Mouse (Mus musculus): ENCODE results near the gene Plekha6. TPM values are rescaled to one million over a fixed set of nuclear protein-coding genes. Genes with fewer than 3 reads are reported as not detected.

The Plekha6 gene
- polyA plus RNA-seq, 1 experiment from 2014 or later: 17.4 TPM

DNA sequence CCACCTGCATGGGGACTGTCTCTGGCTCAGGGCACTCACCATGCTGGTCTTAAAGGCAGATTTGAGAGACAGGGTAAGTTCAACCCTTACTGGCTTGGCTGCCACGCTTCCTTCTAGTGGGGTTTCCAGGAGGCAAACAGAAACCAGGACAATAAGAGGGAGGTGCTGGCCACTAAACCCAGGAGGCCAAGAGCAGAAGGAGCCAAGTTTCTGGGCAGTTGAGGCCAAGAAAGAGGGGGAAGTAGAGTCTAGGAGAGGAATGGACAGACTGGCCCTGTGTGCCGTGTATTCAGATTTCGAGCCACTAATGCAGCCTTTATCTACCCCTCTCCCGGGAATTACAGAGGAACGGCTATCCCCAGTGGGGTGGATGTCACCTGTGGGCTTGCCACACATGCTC is 83.2 kb downstream of the Plekha6 start:
- 82% methylated on average over 5 of the region's 5 CpGs for WGBS
- Histone ChIP-seq H3K4me3 (peak overlapping the region; percentile 41; the same call in 1 of the 2 replicates), H3K9me3 (no peaks in the 10 kb centered on the region), H3K27ac (peak overlapping the region; percentile 89), H3K36me3 (no peaks in the 10 kb centered on the region), H3K27me3 (ENCODE audit: insufficient read depth, poor library complexity, severe bottlenecking) (peaks cover 4% of the 10 kb centered on the region; the same call in 1 of the 2 replicates), H3K4me1 (replicated peaks) (peaks cover 53% of the 10 kb centered on the region)
- no peak for DNase-seq (ENCODE audit: low spot score)

DNA sequence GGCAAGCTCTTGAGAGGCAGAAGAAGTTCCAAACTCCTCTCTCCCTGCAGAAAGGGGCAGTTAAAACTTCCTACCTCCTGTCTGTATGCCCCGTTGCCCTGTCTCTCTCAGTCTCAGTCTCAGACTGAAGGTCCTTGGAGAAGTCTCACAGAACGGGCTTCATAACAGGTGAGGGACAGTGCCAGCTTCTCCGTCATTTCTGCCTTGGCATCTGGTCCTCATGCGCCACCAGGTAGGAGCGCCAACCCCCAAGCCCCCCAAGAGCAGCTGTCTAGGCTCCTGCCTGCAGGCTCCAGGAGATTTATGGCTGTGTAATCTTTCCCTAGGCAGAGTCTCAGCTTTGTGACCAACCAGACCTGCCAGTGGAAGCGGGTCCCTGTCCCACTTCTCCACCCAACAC is 86.8 kb downstream of the Plekha6 start:
- Histone ChIP-seq H3K36me3 (no peaks in the 10 kb centered on the region), H3K4me3 (no peak overlapping the region), H3K27ac (no peak overlapping the region), H3K9me3 (no peaks in the 10 kb centered on the region), H3K27me3 (ENCODE audit: insufficient read depth, poor library complexity, severe bottlenecking) (peaks cover 6% of the 10 kb centered on the region), H3K4me1 (replicated peaks) (peaks cover 74% of the 10 kb centered on the region)
- 89% methylated on average over 6 of the region's 6 CpGs for WGBS
- no peak for DNase-seq (ENCODE audit: low spot score)

DNA sequence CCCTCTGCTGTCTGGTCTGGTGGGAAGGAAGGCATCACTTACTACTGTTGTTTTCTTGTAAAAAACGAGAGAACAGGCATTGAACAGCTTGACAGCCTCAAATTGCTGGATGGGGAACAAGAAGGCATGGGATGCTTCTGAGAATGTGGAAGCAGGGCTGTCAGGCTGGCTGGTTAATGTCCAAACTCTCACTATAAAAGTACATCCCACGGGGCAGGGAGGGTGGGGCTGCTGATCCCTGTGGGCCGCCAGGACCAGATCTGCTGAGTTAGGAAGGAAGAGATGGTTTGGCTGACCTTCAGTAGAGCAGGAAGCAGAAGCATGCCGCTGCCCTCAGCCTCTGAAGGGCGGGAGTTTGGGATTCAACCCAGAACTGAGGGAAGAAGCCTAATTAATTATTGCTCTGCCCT is 87.6 kb downstream of the Plekha6 start:
- no peak for DNase-seq (ENCODE audit: low spot score)
- Histone ChIP-seq H3K27ac (peak overlapping the region; percentile 53; the same call in 1 of the 2 replicates), H3K36me3 (no peaks in the 10 kb centered on the region), H3K4me1 (replicated peaks) (peaks cover 74% of the 10 kb centered on the region), H3K9me3 (no peaks in the 10 kb centered on the region), H3K4me3 (no peak overlapping the region), H3K27me3 (ENCODE audit: insufficient read depth, poor library complexity, severe bottlenecking) (peaks cover 10% of the 10 kb centered on the region)
- 41% methylated on average over 5 of the region's 5 CpGs for WGBS

DNA sequence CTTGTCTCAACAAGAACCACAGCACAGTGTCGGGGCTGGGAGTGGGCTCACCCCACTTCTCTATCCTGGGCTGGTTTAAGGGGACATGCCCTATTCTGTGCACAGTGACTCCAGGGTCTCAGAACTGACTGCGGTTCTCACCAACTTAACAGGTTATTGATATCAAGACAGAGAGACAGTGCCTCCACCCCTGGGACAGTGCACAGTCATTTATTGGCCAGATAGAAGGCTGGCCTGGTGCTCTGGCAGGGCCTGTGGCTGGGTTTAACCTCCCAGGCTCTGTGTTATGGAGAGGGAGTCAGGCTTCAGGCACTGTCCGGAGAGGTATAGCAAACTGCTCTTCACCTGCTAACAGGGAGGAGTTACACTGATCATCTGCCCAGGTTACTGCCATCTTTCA is 88.2 kb downstream of the Plekha6 start:
- WGBS: 85% methylated on average over 3 of the region's 3 CpGs
- Histone ChIP-seq H3K27ac (peak overlapping the region; percentile 53; the same call in 1 of the 2 replicates), H3K9me3 (no peaks in the 10 kb centered on the region), H3K36me3 (no peaks in the 10 kb centered on the region), H3K4me3 (no peak overlapping the region), H3K4me1 (replicated peaks) (peaks cover 72% of the 10 kb centered on the region), H3K27me3 (ENCODE audit: insufficient read depth, poor library complexity, severe bottlenecking) (peaks cover 11% of the 10 kb centered on the region)
- no peak for DNase-seq (ENCODE audit: low spot score)

DNA sequence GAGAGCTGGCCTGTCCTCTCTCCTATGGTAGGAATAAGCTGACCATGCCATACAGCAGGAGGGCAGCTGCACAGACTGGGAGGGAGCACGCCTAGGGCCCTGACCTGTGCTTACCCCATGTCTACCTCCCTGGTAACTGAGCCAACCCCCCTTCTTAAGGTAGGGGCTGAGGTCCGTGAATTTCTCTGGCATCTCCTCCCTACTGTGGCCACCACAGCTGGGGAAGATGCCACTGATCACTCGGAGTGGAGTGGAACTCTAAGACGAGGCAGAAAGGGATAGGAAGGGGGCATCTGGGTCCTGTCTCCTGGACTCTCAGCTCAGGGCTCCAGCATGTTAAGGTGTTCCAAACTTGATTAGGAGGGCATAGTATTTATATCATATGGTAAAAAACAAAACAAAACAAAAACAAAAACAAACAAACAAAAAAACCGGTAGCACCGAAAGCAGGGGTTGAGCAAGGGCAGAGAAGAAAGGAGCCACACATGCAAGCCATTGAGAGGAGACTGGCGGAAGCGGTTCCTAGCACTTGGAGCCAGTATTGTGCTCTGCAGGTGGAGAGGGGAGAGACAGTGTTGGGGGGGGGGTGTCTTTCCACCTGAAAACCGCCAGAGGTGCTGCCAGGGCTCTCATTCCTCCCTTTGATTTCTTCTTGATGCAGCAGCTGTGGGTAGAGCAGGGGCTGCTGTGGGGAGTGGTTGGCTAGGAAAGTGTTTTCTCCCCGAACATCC is 89.0 kb downstream of the Plekha6 start:
- Histone ChIP-seq H3K36me3 (no peaks in the 10 kb centered on the region), H3K4me3 (no peak overlapping the region), H3K9me3 (no peaks in the 10 kb centered on the region), H3K4me1 (replicated peaks) (peaks cover 67% of the 10 kb centered on the region), H3K27ac (peak overlapping the region; percentile 62), H3K27me3 (ENCODE audit: insufficient read depth, poor library complexity, severe bottlenecking) (peaks cover 11% of the 10 kb centered on the region)
- 57% methylated on average over 10 of the region's 10 CpGs for WGBS
- no peak for DNase-seq (ENCODE audit: low spot score)

DNA sequence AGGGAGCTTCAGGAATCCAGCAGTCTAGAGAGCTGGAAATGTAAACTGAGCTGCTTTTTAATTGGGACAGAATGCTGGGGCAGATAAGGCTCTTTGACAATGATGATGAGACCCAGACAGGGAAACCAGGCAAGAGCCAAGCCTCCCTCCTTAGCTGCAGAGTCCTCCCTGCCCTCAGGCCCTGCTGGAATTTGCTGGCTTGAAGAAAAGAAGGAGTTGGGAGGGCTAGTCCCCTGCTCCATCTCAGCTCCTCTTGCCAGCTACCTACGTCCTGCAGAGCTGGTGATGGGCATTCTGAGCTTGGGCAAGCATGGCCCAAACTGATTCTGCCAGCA is 89.5 kb downstream of the Plekha6 start:
- peaks cover 11% of the 10 kb centered on the region for H3K27me3 ChIP-seq (ENCODE audit: insufficient read depth, poor library complexity, severe bottlenecking)
- H3K9me3 ChIP-seq: no peaks in the 10 kb centered on the region
- peak overlapping the region; percentile 62 for H3K27ac ChIP-seq
- no peaks in the 10 kb centered on the region for H3K36me3 ChIP-seq
- H3K4me1 ChIP-seq (replicated peaks): peaks cover 72% of the 10 kb centered on the region
- H3K4me3 ChIP-seq: no peak overlapping the region
- 55% methylated on average over 1 of the region's 1 CpGs for WGBS
- no peak for DNase-seq (ENCODE audit: low spot score)

DNA sequence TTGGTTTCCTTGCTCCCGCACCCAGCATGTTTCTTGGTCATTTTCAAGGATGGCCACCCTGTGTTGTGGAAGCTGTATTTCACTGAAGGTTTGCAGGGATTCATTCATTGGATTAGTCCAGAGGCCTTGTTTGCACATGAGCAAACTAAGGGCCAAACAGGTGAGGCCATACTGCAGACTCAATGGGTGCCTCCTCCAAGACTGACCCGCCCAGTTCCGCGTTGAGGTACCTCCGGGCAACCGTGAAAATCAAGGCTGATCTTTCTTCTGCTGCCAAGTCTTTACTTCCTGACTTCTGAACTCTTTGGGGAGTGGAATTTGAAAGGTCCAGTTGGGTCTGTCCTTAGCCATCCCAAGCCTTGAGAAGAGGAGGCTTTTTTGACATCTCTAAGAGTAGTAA is 90.2 kb downstream of the Plekha6 start:
- H3K27ac ChIP-seq: no peak overlapping the region
- no peaks in the 10 kb centered on the region for H3K36me3 ChIP-seq
- H3K9me3 ChIP-seq: no peaks in the 10 kb centered on the region
- peaks cover 11% of the 10 kb centered on the region for H3K27me3 ChIP-seq (ENCODE audit: insufficient read depth, poor library complexity, severe bottlenecking)
- H3K4me1 ChIP-seq (replicated peaks): peaks cover 75% of the 10 kb centered on the region
- H3K4me3 ChIP-seq: no peak overlapping the region
- 89% methylated on average over 6 of the region's 6 CpGs for WGBS
- DNase-seq (ENCODE audit: low spot score): no peak

DNA sequence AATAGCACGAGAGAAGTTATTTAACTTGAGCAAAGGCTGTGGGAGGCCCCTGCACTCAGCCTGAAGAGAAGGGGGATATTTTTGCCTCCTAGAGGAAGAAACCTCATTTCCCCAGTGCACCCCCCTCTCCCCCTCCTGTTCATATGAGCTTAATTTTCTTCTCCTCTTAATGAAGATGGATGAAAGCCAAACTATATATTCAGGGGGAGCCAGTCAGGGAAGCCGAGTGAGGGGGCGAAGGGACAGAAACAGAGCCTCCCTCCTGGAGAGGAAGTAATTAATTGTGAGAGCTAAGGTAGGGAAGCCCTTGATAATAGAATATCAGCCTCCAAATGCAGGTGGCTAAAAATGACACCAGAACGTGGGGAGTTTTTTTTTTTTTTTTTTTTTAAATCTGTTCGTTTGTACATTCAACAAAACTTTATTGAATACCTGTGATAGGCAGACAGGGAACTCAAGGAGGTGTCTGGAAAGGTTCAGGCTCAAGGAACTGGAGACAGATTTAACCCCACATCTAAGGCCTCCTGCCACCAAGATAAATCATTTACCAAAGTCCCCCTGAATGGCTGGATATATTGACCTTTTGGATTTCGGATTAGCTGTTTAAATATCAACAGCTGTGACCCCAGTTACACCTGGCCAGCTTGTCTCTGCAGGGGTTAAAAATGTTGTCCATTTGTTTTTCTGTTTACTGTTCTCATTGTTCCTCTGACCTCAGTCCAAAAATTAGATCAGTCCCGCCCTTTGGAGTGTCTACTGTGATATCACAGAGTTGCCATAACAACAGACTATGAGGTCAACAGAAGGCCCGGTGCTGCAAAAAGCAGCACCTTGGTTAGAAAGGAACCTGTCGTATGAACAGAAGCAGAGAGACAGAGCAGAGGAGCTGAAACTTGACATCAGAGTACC is 91.1 kb downstream of the Plekha6 start:
- Histone ChIP-seq H3K36me3 (peaks cover 6% of the 10 kb centered on the region), H3K27me3 (ENCODE audit: insufficient read depth, poor library complexity, severe bottlenecking) (peaks cover 11% of the 10 kb centered on the region), H3K9me3 (no peaks in the 10 kb centered on the region), H3K27ac (peak overlapping the region; percentile 31; the same call in 1 of the 2 replicates), H3K4me1 (replicated peaks) (peaks cover 75% of the 10 kb centered on the region), H3K4me3 (no peak overlapping the region)
- WGBS: 65% methylated on average over 9 of the region's 9 CpGs
- no peak for DNase-seq (ENCODE audit: low spot score)

DNA sequence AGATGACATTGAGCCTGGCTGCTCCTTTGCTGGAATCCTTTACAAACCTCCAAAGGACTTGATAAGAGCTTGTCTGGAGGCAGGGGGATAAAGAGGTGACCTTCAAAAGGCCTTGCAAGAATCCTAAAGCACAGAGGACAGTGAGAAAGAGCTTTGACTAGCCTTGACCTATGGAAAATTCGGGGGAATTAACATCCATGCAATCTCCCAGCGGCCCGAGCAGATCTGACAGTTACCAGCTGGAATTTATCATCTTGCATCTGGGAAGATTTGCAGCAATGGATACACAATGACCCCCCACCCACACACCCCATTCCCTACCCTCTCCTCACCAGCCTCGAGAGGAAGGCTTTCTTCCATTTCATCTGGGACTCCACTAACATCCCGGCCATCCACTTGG is 91.8 kb downstream of the Plekha6 start:
- Histone ChIP-seq H3K27me3 (ENCODE audit: insufficient read depth, poor library complexity, severe bottlenecking) (peaks cover 11% of the 10 kb centered on the region), H3K36me3 (peaks cover 13% of the 10 kb centered on the region), H3K27ac (no peak overlapping the region), H3K4me3 (no peak overlapping the region), H3K9me3 (no peaks in the 10 kb centered on the region), H3K4me1 (replicated peaks) (peaks cover 73% of the 10 kb centered on the region)
- 62% methylated on average over 5 of the region's 5 CpGs for WGBS
- DNase-seq (ENCODE audit: low spot score): no peak

DNA sequence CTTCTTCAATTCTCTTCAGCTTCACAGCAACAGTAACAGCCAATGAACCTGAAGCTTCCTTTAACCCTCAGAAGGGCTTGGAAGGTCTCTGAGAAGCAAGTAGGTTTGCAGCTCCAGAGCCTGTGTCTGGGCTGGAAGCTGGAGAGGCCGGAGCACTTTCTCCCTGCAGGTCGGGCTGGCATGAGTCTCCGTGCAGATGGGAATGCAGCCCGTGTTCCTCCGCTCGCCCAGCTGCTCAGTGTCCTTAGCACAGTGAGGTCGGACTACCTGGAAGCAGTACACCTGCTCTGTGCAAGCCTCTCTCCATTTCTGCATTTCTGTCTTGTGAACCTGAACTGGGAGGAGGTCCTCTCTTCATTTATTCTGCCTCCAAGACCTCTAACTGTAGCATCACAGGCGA is 92.3 kb downstream of the Plekha6 start:
- H3K36me3 ChIP-seq: peaks cover 17% of the 10 kb centered on the region
- WGBS: 79% methylated on average over 8 of the region's 8 CpGs
- H3K9me3 ChIP-seq: no peaks in the 10 kb centered on the region
- peaks cover 11% of the 10 kb centered on the region for H3K27me3 ChIP-seq (ENCODE audit: insufficient read depth, poor library complexity, severe bottlenecking)
- peak overlapping the region; percentile 9; the same call in 1 of the 2 replicates for H3K27ac ChIP-seq
- no peak overlapping the region for H3K4me3 ChIP-seq
- H3K4me1 ChIP-seq (replicated peaks): peaks cover 67% of the 10 kb centered on the region
- no peak for DNase-seq (ENCODE audit: low spot score)

DNA sequence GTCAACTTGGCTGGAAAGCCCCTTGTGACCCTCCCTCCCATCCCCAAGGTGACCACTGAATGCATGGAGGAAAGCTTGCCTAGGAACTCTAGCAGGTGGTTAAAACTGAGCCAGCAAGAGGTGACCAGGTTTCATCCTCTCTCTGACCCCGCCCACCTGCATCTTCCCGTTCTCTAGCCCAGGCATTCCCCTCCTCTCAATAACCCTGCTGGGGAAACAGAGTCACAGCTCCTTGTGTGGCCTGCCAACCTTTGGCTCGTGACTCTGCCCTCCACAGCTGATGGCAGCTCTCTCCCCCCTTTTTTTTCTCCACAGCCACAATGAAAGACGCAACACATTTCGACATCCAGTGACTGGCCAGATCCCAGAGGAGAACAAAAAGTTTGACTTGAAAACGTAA is 94.7 kb downstream of the Plekha6 start:
- whole genome bisulfite sequencing: 70% methylated on average over 6 of the region's 6 CpGs
- no peak overlapping the region for H3K27ac ChIP-seq
- H3K36me3 ChIP-seq: peaks cover 39% of the 10 kb centered on the region

DNA sequence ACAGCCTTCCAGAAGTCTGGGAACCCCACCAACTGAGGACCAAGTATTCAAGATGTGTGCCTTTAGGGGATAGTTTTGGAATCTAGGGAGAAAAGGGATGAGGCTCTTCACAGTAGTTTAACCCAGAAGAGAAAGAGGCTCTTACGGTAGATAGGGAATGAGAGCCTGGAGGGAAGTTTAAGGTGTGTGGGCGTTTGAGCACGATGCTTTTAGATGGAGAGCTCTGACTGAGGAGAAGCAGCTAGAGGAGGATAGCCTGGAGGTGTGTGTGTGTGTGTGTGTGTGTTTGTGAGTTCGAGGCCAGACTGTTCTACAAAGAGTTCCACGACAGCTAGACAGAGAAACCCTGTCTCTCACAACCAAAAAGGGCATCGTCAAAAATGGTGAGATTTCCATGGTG is 98.6 kb downstream of the Plekha6 start:
- 89% methylated on average over 6 of the region's 6 CpGs for WGBS
- peaks cover 69% of the 10 kb centered on the region for H3K36me3 ChIP-seq
- peaks cover 42% of the 10 kb centered on the region for H3K4me1 ChIP-seq (replicated peaks)
- no peak overlapping the region for H3K27ac ChIP-seq
- H3K27me3 ChIP-seq (ENCODE audit: insufficient read depth, poor library complexity, severe bottlenecking): no peaks in the 10 kb centered on the region
- no peak for DNase-seq (ENCODE audit: low spot score)
- H3K9me3 ChIP-seq: no peaks in the 10 kb centered on the region
- no peak overlapping the region for H3K4me3 ChIP-seq

More for the DNA sequence above, 94.7 kb downstream of the Plekha6 start:
- Histone ChIP-seq H3K27me3 (ENCODE audit: insufficient read depth, poor library complexity, severe bottlenecking) (peaks cover 5% of the 10 kb centered on the region), H3K9me3 (no peaks in the 10 kb centered on the region), H3K4me1 (replicated peaks) (peaks cover 47% of the 10 kb centered on the region), H3K4me3 (no peak overlapping the region)
- DNase-seq (ENCODE audit: low spot score): no peak

DNA sequence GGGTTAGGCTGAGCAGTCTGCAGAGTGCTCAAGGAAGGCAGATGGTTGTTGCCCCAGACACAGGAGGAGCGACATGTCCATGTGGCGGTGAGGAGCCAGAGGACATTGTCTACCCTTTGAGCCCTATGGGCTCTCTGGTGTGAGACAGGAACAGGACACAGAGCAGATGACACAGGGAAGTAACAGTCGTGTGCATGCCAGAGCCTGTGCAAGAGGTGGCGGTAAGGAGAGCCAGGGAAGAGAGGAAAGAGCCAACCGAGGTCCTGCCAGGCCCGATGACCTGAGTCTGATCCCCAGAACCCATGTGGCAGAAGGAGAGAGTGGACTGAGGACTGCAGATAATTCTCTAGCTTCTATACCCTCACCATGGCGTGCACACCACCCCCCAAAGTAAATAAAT is 99.1 kb downstream of the Plekha6 start:
- H3K9me3 ChIP-seq: no peaks in the 10 kb centered on the region
- H3K27ac ChIP-seq: no peak overlapping the region
- DNase-seq (ENCODE audit: low spot score): no peak
- H3K4me3 ChIP-seq: no peak overlapping the region
- no peaks in the 10 kb centered on the region for H3K27me3 ChIP-seq (ENCODE audit: insufficient read depth, poor library complexity, severe bottlenecking)
- 91% methylated on average over 7 of the region's 7 CpGs for WGBS
- peaks cover 43% of the 10 kb centered on the region for H3K4me1 ChIP-seq (replicated peaks)
- peaks cover 69% of the 10 kb centered on the region for H3K36me3 ChIP-seq

All from hindbrain, embryonic 10.5 days (tissue).